Comparison of ENCODE assay signal across 8 mouse cellular contexts in genomic region chr7:105736264-105736901, GRCm38 (mm10). TPM values are rescaled to one million over a fixed set of nuclear protein-coding genes. Genes with fewer than 3 reads are reported as not detected.
DNase-seq lines count a peak whose midpoint lies in the region; ATAC-seq and TF ChIP-seq lines count a peak whose summit lies in the region.

Gene Ilk, plus strand, starts transcription at chr7:105736592.

- TF ChIP-seq CTCF in C2C12 (IDR thresholded peaks at IDR 0.05; ENCODE audit: control insufficient read depth, insufficient read depth, insufficient read length), result no peak
- no peak for TF ChIP-seq CTCF in brain, embryonic 14.5 days (IDR thresholded peaks at IDR 0.05; ENCODE audit: borderline replicate concordance, extremely low read depth, insufficient read depth, insufficient read length)

- WGBS in heart, embryonic 12.5 days, result 0% methylated on average over 47 of the region's 62 CpGs
- 2% methylated on average over 61 of the region's 62 CpGs for WGBS in liver, embryonic 12.5 days (ENCODE audit: insufficient replicate concordance)
- WGBS in stomach, embryonic 15.5 days, result under 1% methylated on average over 62 of the region's 62 CpGs

- H3K27me3 ChIP-seq in C2C12 (ENCODE audit: control insufficient read depth, insufficient read depth, insufficient read length), result no peaks in the 10 kb centered on the region
- H3K27me3 ChIP-seq in erythroblast, embryonic 14.5 days (ENCODE audit: control insufficient read depth), result no peaks in the 10 kb centered on the region
- no peaks in the 10 kb centered on the region for H3K27me3 ChIP-seq in heart, embryonic 12.5 days (replicated peaks)
- no peaks in the 10 kb centered on the region for H3K27me3 ChIP-seq in liver, embryonic 12.5 days (replicated peaks)
- no peaks in the 10 kb centered on the region for H3K27me3 ChIP-seq in stomach, embryonic 15.5 days (replicated peaks)

- H3K9ac ChIP-seq in heart, embryonic 12.5 days, result peak within 1 kb of the TSS; percentile 98
- H3K9ac ChIP-seq in liver, embryonic 12.5 days, result peak within 1 kb of the TSS; percentile 96
- H3K9ac ChIP-seq in stomach, embryonic 15.5 days, result peak within 1 kb of the TSS; percentile 88

- peak within 1 kb of the TSS; percentile 96 for H3K27ac ChIP-seq in heart, embryonic 12.5 days (ENCODE audit: poor library complexity, severe bottlenecking)
- peak within 1 kb of the TSS; percentile 88 for H3K27ac ChIP-seq in liver, embryonic 12.5 days
- peak within 1 kb of the TSS; percentile 89 for H3K27ac ChIP-seq in stomach, embryonic 15.5 days

- peak; percentile 52; the same call in 1 of the 2 replicates for TF ChIP-seq POLR2A in brain, embryonic 14.5 days (IDR thresholded peaks at IDR 0.05; ENCODE audit: borderline replicate concordance, extremely low read depth, insufficient read depth, insufficient read length, poor library complexity, severe bottlenecking)

- H3K4me1 ChIP-seq in erythroblast, embryonic 14.5 days (ENCODE audit: control insufficient read depth), result peaks cover 55% of the 10 kb centered on the region
- peaks cover 33% of the 10 kb centered on the region for H3K4me1 ChIP-seq in heart, embryonic 12.5 days (replicated peaks)
- H3K4me1 ChIP-seq in liver, embryonic 12.5 days, result peaks cover 63% of the 10 kb centered on the region
- H3K4me1 ChIP-seq in stomach, embryonic 15.5 days, result peaks cover 14% of the 10 kb centered on the region; the same call in 1 of the 2 replicates

- H3K4me2 ChIP-seq in heart, embryonic 12.5 days, result peak within 1 kb of the TSS; percentile 84
- H3K4me2 ChIP-seq in liver, embryonic 12.5 days, result peak within 1 kb of the TSS; percentile 93
- H3K4me2 ChIP-seq in stomach, embryonic 15.5 days, result peak within 1 kb of the TSS; percentile 68

- peak within 1 kb of the TSS; percentile 95 for H3ac ChIP-seq in C2C12 (ENCODE audit: control insufficient read depth, insufficient read length, low read depth)

- peak; percentile 96 for DNase-seq in brain, embryonic 14.5 days (ENCODE audit: low read depth)
- peak; percentile 96 for DNase-seq in kidney, postnatal 10 days
- peak; percentile 90 for DNase-seq in natural killer cell, adult 2 months (ENCODE audit: low spot score in 2 of 2)

- peak within 1 kb of the TSS; percentile 71 for H3K4me3 ChIP-seq in C2C12 (ENCODE audit: insufficient read depth, poor library complexity, severe bottlenecking)
- peak within 1 kb of the TSS; percentile 87 for H3K4me3 ChIP-seq in erythroblast, embryonic 14.5 days (replicated peaks)
- H3K4me3 ChIP-seq in heart, embryonic 12.5 days, result peak within 1 kb of the TSS; percentile 94
- peak within 1 kb of the TSS; percentile 90 for H3K4me3 ChIP-seq in liver, embryonic 12.5 days
- H3K4me3 ChIP-seq in stomach, embryonic 15.5 days (replicated peaks), result peak within 1 kb of the TSS; percentile 77

- peaks cover 92% of the 10 kb centered on the region for H3K79me2 ChIP-seq in C2C12 (ENCODE audit: control insufficient read depth, insufficient read depth)

- H3K9me3 ChIP-seq in erythroblast, embryonic 14.5 days (ENCODE audit: control insufficient read depth, low read length), result no peaks in the 10 kb centered on the region
- H3K9me3 ChIP-seq in heart, embryonic 12.5 days (replicated peaks), result no peaks in the 10 kb centered on the region
- no peaks in the 10 kb centered on the region for H3K9me3 ChIP-seq in liver, embryonic 12.5 days (replicated peaks)
- H3K9me3 ChIP-seq in stomach, embryonic 15.5 days, result no peaks in the 10 kb centered on the region

- H3K79me3 ChIP-seq in C2C12 (ENCODE audit: low read depth), result peaks cover 51% of the 10 kb centered on the region

- ATAC-seq in heart, embryonic 12.5 days (ENCODE audit: insufficient number of reproducible peaks, low FRiP score), result peak; percentile 97
- ATAC-seq in liver, embryonic 12.5 days, result peak; percentile 98
- peak; percentile 99 for ATAC-seq in stomach, embryonic 15.5 days (ENCODE audit: insufficient read depth, low FRiP score, low read depth)

- H3K36me3 ChIP-seq in C2C12 (ENCODE audit: control insufficient read depth, insufficient read depth), result peaks cover 49% of the 10 kb centered on the region
- peaks cover 66% of the 10 kb centered on the region for H3K36me3 ChIP-seq in erythroblast, embryonic 14.5 days (ENCODE audit: control insufficient read depth)
- peaks cover 51% of the 10 kb centered on the region for H3K36me3 ChIP-seq in heart, embryonic 12.5 days
- H3K36me3 ChIP-seq in liver, embryonic 12.5 days, result peaks cover 58% of the 10 kb centered on the region
- peaks cover 35% of the 10 kb centered on the region for H3K36me3 ChIP-seq in stomach, embryonic 15.5 days

TF ChIP-seq in C2C12, 6 proteins besides CTCF, POLR2A, EP300 and RAD21:
- TF ChIP-seq USF1 (IDR thresholded peaks at IDR 0.05; ENCODE audit: low read depth) (peak; percentile 59), CEBPB (IDR thresholded peaks at IDR 0.05; ENCODE audit: low read depth) (no peak), MYOD1 (IDR thresholded peaks at IDR 0.05; ENCODE audit: control insufficient read depth, insufficient read length, low read depth) (no peak), MAX (IDR thresholded peaks at IDR 0.05) (peak; percentile 95)

RNA-seq across cellular contexts. Expression of gene Ilk, which starts in this region (rescaled TPM):
- polyA plus RNA-seq in C2C12 (2012; fragmentation: generic; extraction: Trizol), result 375 TPM
- 175 and 199 TPM in 2 replicates for polyA plus RNA-seq in brain, embryonic 14.5 days (2012; rRNA removed)
- 2.9 and 3.1 TPM in 2 replicates for polyA plus RNA-seq in erythroblast, embryonic 14.5 days (2012)
- polyA plus RNA-seq in heart, embryonic 12.5 days (2016; fragmentation: Nextera tagmentation; extraction: Ambion mirVana), result 384 and 391 TPM in 2 replicates
- polyA plus RNA-seq in liver, embryonic 12.5 days (2016; fragmentation: Nextera tagmentation; extraction: Ambion mirVana), result 149 and 159 TPM in 2 replicates
- polyA plus RNA-seq in stomach, embryonic 15.5 days (2015; fragmentation: Nextera tagmentation; extraction: Ambion mirVana), result 352 TPM in 2 replicates

Comparison
In these comparisons a context has a peak if more than half of its experiments do, and no peak if none do; other contexts are left out.
1. Peak in every context shown above with its lines: DNase-seq, ATAC-seq, H3K4me3 ChIP-seq and H3K27ac ChIP-seq.
2. RNA of gene Ilk (polyA plus RNA-seq): 384 to 391 TPM in heart, embryonic 12.5 days, 375 TPM in C2C12 (single experiment), 352 TPM in stomach, embryonic 15.5 days, 175 to 199 TPM in brain, embryonic 14.5 days and 149 to 159 TPM in liver, embryonic 12.5 days; 2.9 to 3.1 TPM in erythroblast, embryonic 14.5 days; every median in the first group is over 10 times any median in the second.